Mouse (Mus musculus): ENCODE results near the gene Npdc1. TPM values are rescaled to one million over a fixed set of nuclear protein-coding genes. Genes with fewer than 3 reads are reported as not detected.

Gene Npdc1
- total RNA-seq, 2 experiments from 2014 or later = 41.2 to 45.9 TPM

GRCm38 (mm10) chr2:25428442-25429236 lies 29.5 kb downstream of the Npdc1 start, which contains the start of gene Abca2:
Abca2 (plus strand) TSS chr2:25428703.
- peak; percentile 92 to 94 for DNase-seq (ENCODE audit: low spot score in 2 of 2)

- DNase-seq (ENCODE audit: low spot score in 2 of 2) = peak in 1 of 2 experiments; percentile 11
Observed at GRCm38 (mm10) chr2:25429435-25430180, 30.5 kb downstream of the Npdc1 start.

- peak in 1 of 2 experiments; percentile 16 for DNase-seq (ENCODE audit: low spot score in 2 of 2)
Observed at GRCm38 (mm10) chr2:25430395-25431233, 31.5 kb downstream of the Npdc1 start.

- no peak for DNase-seq (ENCODE audit: low spot score in 2 of 2)
Observed at GRCm38 (mm10) chr2:25431308-25431855, 32.2 kb downstream of the Npdc1 start.

GRCm38 (mm10) chr2:25432326-25433098 lies 33.4 kb downstream of the Npdc1 start:
- DNase-seq (ENCODE audit: low spot score in 2 of 2) = no peak

DNA sequence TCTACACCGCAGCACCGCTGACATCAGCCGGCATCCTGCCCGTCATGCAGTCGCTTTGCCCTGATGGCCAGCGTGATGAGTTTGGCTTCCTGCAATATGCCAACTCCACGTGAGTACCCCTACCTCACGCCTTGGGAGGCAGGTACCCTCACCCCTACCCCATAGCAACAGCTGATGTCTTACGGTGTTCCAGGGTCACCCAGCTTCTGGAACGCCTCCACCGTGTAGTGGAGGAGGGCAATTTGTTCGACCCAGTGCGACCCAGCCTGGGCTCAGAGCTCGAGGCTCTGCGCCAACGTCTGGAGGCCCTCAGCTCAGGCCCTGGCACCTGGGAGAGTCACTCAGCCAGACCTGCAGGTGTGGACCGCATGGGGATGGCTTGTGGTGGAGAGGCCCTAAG lies 34.0 kb downstream of the Npdc1 start:
- no peak for DNase-seq (ENCODE audit: low spot score in 2 of 2)

- peak in 1 of 2 experiments; percentile 16 for DNase-seq (ENCODE audit: low spot score in 2 of 2)
Observed at GRCm38 (mm10) chr2:25434292-25434691, 35.1 kb downstream of the Npdc1 start.

DNA sequence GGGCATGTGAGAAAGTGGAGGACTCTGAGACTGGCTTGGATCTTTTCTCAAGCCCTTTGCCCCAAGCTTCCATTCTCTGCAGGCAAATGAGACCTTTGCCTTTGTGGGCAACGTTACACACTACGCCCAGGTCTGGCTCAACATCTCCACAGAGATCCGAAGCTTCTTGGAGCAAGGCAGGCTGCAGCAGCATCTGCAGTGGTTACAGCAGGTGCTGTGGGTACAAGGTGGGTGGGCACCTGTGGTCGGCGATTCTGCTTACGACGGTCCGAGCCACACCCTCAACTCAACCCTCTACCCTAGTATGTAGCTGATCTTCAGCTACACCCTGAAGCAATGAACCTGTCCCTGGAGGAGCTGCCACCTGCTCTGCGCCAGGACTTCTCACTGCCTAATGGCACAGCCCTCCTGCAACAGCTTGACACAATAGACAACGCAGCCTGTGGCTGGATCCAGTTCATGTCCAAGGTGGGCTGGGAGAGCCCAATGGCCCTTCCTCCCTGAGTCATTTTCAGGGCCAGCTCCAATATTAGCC lies 37.2 kb downstream of the Npdc1 start:
- no peak for DNase-seq (ENCODE audit: low spot score in 2 of 2)

DNA sequence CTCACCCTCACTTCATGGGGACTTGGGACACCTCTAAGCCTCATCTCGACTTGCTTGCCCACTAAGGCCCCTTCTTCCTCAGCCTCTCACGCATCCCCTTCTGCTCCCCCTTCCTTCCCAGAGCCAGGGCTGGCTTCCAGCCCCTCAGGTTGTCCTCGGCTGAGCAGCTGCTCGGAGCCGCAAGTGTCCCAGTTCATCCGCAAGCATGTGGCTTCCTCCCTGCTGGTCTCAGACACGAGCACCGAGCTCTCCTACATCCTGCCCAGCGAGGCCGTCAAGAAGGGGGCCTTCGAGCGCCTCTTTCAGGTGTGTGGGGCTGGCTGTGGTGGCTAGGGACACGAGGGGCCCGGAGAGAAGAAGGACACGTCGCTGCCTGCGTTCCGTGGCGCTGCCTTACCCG lies 41.9 kb downstream of the Npdc1 start:
- no peak for DNase-seq (ENCODE audit: low spot score in 2 of 2)

DNA sequence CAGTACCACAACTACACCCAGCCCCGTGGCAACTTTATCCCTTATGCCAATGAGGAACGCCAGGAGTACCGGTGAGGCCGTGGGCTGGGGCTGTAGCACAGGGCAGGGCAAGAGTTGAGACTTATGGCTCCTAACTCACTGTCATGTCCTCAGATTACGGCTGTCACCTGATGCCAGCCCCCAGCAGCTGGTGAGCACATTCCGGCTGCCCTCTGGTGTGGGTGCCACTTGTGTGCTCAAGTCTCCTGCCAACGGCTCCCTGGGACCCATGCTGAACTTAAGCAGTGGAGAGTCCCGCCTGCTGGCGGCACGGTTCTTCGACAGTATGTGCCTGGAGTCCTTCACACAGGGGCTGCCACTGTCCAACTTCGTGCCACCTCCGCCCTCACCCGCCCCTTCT lies 43.5 kb downstream of the Npdc1 start:
- no peak for DNase-seq (ENCODE audit: low spot score in 2 of 2)

DNA sequence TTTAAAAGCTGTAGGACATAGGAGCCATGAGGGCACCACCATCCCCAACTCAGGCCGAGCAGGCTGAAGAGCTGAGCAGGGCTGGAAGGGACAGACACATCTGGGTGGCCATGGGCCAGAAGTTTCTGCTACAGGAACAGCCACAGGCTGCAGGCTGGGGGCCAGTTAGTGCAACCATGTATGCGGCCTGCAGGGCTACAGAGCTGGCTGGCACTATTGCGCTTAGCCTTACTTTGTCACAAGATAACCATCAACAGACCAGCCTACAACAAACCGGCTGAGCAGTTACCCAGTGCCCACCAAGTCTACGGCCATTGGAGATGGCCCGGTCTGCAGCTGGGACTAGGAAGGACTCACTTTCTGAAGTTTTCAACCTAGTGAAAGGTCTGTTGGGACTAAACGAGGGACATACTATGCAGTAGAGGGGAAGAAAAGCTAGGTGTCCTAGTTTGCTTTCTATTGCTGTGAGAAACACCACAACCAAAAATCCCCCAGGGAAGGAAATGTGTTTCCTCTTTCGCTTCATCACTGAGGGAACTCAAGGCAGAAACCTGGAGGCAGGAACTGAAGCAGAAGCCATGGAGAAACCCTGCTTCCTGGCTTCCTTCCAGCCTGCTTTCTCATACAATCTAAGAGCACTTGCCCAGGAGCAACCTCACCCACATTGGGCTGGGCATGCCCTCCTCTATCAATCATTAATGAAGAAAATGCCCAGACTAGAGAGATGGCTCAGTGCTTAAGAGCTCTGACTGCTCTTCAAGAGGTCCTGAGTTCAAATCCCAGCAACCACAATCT lies 51.9 kb downstream of the Npdc1 start:
- DNase-seq (ENCODE audit: low spot score in 2 of 2) = no peak

DNA sequence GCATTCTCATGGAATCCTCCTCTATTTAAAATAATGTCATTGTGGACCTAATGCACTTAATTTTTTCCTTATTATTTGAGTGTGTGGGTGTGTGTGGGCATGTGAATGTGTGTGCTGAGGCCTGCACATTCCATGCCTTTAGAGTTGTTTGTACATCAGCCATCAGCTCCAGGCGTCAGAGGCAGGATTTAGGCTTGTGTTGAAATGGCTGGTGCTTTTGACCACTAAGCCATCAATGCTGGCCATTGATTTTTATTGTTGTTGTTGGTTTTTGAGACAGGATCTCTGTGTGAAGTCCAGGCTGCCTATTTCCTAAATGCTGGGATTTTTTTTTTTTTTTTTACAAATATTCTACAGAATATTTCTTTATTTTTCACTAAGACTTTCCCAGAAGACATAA lies 53.8 kb downstream of the Npdc1 start:
- DNase-seq (ENCODE audit: low spot score in 2 of 2) = no peak

GRCm38 (mm10) chr2:25456205-25456953 lies 57.2 kb downstream of the Npdc1 start, which contains the start of gene Clic3:
Clic3 (plus strand) TSS chr2:25456838.
- DNase-seq (ENCODE audit: low spot score in 2 of 2) = no peak

DNA sequence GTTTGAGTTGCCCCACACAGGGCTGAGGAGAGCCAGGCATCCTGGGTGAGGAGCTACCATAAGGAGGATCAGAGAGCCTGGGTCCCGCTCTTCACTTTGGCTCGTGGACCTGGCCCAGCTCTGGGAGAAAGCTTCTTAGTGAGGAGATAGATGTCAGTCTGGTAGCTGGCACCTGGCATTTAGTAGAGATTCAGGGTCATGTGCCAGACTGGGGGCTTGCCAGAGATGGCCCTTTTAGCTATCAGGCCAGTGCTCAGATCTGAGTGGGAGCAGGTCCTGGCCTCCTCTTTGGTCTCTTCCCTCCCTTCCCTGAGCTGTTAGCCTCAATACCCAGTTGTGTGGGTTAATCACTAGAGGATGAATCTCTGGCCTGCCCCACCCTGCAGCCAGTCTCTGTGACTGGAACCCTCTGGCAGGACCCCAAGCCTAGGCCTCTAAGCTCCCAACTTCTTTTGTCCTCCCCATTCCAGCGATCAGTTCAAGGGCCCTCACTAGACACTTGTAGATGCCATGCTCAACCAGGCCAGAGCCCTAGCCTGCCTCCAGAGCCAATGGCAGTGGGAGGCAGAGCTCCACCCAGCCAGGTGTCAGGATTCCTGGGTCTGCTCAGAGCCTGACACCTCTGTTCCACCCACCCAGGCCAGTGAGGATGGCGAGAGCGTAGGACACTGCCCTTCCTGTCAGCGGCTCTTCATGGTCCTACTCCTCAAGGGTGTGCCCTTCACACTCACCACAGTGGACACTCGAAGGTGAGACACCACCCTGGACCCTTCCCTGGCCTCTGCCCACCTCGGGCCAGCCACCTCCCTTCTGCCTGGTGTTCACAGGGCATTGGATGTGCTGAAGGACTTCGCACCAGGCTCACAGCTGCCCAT lies 58.1 kb downstream of the Npdc1 start:
- DNase-seq (ENCODE audit: low spot score in 2 of 2) = no peak

GRCm38 (mm10) chr2:25458911-25459310 lies 59.8 kb downstream of the Npdc1 start:
- DNase-seq (ENCODE audit: low spot score in 2 of 2) = peak; percentile 59 to 71
